Mouse (Mus musculus): ENCODE measurements around the gene Mastl. TPM values are rescaled to one million over a fixed set of nuclear protein-coding genes. Genes with fewer than 3 reads are reported as not detected.

Mastl gene
- polyA plus RNA-seq, 1 experiment from 2014 or later = 4.2 TPM

DNA sequence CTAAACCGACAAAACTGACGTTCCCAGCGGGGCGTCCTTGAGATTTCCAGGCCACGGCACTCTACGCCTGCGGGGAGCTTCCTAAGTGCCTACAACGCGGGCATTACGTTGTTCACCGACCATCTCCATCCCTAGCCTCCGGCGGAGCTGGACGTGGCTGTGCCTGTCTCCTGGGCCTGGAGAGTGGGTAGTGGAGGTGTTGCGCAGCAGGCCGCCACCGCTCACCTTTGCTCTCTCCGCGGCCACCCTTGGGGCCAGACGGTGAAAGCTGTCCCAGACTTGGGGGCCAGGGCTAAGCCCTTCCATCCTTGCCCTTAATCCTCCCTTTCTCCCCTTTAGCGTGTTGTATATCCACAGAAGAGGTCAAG is 87.5 kb downstream of the Mastl start:
- 0% methylated on average over 21 of the region's 21 CpGs for WGBS
- peak overlapping the region; percentile 78 for H3K4me2 ChIP-seq (ENCODE audit: low read length)
- H3K4me3 ChIP-seq (replicated peaks; ENCODE audit: low read length) = peak overlapping the region; percentile 93

DNA sequence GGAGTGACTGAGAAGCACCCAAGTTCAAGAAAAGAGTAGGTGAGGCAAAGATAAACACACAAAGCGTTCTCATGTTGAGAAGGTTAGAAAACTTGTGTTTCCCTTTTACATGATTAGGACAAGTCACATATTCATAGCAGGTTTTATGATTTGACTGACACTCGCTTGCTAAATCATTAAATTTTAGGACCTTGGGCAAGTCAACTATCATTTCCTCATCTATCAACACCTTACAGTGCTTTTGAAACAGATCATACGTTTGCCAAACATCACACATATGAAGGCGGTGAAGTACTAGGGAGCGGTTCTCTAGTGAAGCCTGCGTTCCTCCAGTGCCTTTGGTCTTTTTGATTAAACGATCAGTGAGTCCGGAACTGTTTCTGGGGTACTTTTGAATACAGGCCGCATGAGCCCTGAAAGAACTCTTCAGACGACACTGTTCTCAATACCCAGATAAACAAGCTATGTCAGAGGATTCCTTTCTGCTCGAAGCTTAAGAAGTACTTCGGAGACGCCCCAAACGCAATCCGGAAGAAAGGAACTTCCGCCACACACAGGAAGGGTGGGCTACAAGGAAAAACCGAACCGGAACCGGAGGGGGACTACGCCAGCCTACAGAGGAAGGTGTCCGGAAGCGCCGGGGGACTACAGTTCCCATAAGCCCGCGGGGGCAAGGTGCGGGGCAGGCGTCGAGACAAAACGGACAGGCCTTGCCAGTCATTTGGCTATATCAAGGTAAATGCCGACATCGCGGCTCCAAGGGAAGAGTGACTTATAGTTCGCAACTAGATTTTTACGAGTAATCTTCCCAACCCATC is 88.1 kb downstream of the Mastl start, which contains the start of gene Acbd5:
Acbd5 (plus strand) TSS at position 616 of the 818 bp plus-strand sequence.
- H3K4me2 ChIP-seq (ENCODE audit: low read length) = peak within 1 kb of the TSS; percentile 78
- no peaks in the 10 kb centered on the region for H3K27me3 ChIP-seq (replicated peaks; ENCODE audit: control insufficient read depth, insufficient read depth, low read length)
- peak within 1 kb of the TSS; percentile 96 for H3K27ac ChIP-seq (ENCODE audit: low read length)
- peaks cover 10% of the 10 kb centered on the region for H3K4me1 ChIP-seq (replicated peaks; ENCODE audit: control insufficient read depth, insufficient read depth, low read length)
- WGBS = 2% methylated on average over 34 of the region's 34 CpGs
- peak within 1 kb of the TSS; percentile 93 for H3K4me3 ChIP-seq (replicated peaks; ENCODE audit: low read length)
- H3K36me3 ChIP-seq (ENCODE audit: control insufficient read depth, insufficient read depth) = no peaks in the 10 kb centered on the region
- peak; percentile 97 for ATAC-seq
- H3K9me3 ChIP-seq (ENCODE audit: control insufficient read depth, low read length) = no peaks in the 10 kb centered on the region
- H3K9ac ChIP-seq (replicated peaks; ENCODE audit: low read depth, low read length) = peak within 1 kb of the TSS; percentile 96

More for the DNA sequence above, 87.5 kb downstream of the Mastl start:
- H3K9ac ChIP-seq (replicated peaks; ENCODE audit: low read depth, low read length) = peak overlapping the region; percentile 96
- H3K36me3 ChIP-seq (ENCODE audit: control insufficient read depth, insufficient read depth) = no peaks in the 10 kb centered on the region
- H3K27me3 ChIP-seq (replicated peaks; ENCODE audit: control insufficient read depth, insufficient read depth, low read length) = no peaks in the 10 kb centered on the region
- ATAC-seq = peak; percentile 67
- peak overlapping the region; percentile 96 for H3K27ac ChIP-seq (ENCODE audit: low read length)
- peaks cover 10% of the 10 kb centered on the region for H3K4me1 ChIP-seq (replicated peaks; ENCODE audit: control insufficient read depth, insufficient read depth, low read length)
- no peaks in the 10 kb centered on the region for H3K9me3 ChIP-seq (ENCODE audit: control insufficient read depth, low read length)

Other genes starting within 250 kb of the Mastl start
- gene Abi1, start 115.8 kb downstream of the Mastl start, polyA plus RNA-seq (2015; fragmentation: Nextera tagmentation; extraction: Ambion mirVana) = 65.3 and 66.9 TPM in 2 replicates
- gene Acbd5, start 87.9 kb downstream of the Mastl start, polyA plus RNA-seq (2015; fragmentation: Nextera tagmentation; extraction: Ambion mirVana) = 81.7 and 83.2 TPM in 2 replicates
- 74.7 and 76.0 TPM in 2 replicates for gene Yme1l1, start 345 bp upstream of the Mastl start, polyA plus RNA-seq (2015; fragmentation: Nextera tagmentation; extraction: Ambion mirVana)
- 0.15 TPM in 1 of 2 replicates, not detected in the other for gene 4931423N10Rik, start 51.5 kb upstream of the Mastl start, polyA plus RNA-seq (2015; fragmentation: Nextera tagmentation; extraction: Ambion mirVana)
- gene Nxph2, start 165.2 kb upstream of the Mastl start, polyA plus RNA-seq (2015; fragmentation: Nextera tagmentation; extraction: Ambion mirVana) = 8.2 and 9.6 TPM in 2 replicates

Data from forebrain, embryonic 16.5 days (tissue).